Mouse (Mus musculus) MEL (cell line): ENCODE data around the gene C3. TPM values are rescaled to one million over a fixed set of nuclear protein-coding genes. Genes with fewer than 3 reads are reported as not detected.
A peak's percentile ranks its signal among the peaks of the same experiment; 100 is the strongest.

Experiments used
- DNase-seq: peaks from one replicate; pipeline ENCODE4 v3.0.0; 2011; ENCODE audit warnings: low read depth, low spot score
- H3K27ac ChIP-seq: 2 replicates; pipeline ENCODE4 v1.5.1; 2012; ENCODE audit warnings: low read depth, mild to moderate bottlenecking, control low read depth, low read length, moderate library complexity; ENCODE audit not compliant: control insufficient read depth
- H3K27me3 ChIP-seq, 2 experiments: fragments of 150-350 bp in 1 of 2; sonication (generic) in 1 of 2; 2 replicates each; pipeline ENCODE4 v1.6.1; 2012; ENCODE audit warnings: low read length in 2 of 2, mild to moderate bottlenecking in 2 of 2, improper control_type of control experiment in 1 of 2, moderate library complexity in 1 of 2; ENCODE audit not compliant: insufficient read depth in 2 of 2, control insufficient read depth in 1 of 2
- H3K36me3 ChIP-seq, 2 experiments: 2 replicates each; pipeline ENCODE4 v1.6.1; 2012 to 2014; ENCODE audit warnings: low read length in 2 of 2, improper control_type of control experiment in 1 of 2, inconsistent platforms in 1 of 2, mild to moderate bottlenecking in 1 of 2; ENCODE audit not compliant: insufficient read depth in 2 of 2, control insufficient read depth in 1 of 2
- H3K4me1 ChIP-seq, 2 experiments: fragments of 150-350 bp in 1 of 2; sonication (generic) in 1 of 2; 2 replicates each; pipeline ENCODE4 v1.6.1; 2012; ENCODE audit warnings: low read length in 2 of 2, improper control_type of control experiment in 1 of 2, mild to moderate bottlenecking in 1 of 2; ENCODE audit not compliant: insufficient read depth in 2 of 2, control insufficient read depth in 1 of 2
- H3K4me3 ChIP-seq, 2 experiments: fragments of 150-350 bp in 1 of 2; sonication (generic) in 1 of 2; 2 replicates each; pipeline ENCODE4 v1.5.1; 2012; ENCODE audit warnings: low read depth in 2 of 2, low read length in 2 of 2, mild to moderate bottlenecking in 2 of 2, moderate library complexity in 2 of 2, control low read depth in 1 of 2, improper control_type of control experiment in 1 of 2; ENCODE audit not compliant: control insufficient read depth in 1 of 2, insufficient read depth in 1 of 2
- H3K79me2 ChIP-seq: 2 replicates; pipeline ENCODE4 v1.6.1; 2012; ENCODE audit warnings: mild to moderate bottlenecking, low read length, moderate library complexity; ENCODE audit not compliant: control insufficient read depth, poor library complexity, insufficient read depth
- H3K9ac ChIP-seq: 2 replicates; pipeline ENCODE4 v1.6.1; 2012; ENCODE audit warnings: low read depth, mild to moderate bottlenecking, control low read depth, low read length, moderate library complexity; ENCODE audit not compliant: control insufficient read depth, poor library complexity, severe bottlenecking
- H3K9me3 ChIP-seq: fragments of 150-350 bp; sonication (generic); replicated peaks from 2 replicates; pipeline ENCODE4 v1.6.1; 2012; ENCODE audit warnings: mild to moderate bottlenecking, low read length, improper control_type of control experiment, moderate library complexity; ENCODE audit not compliant: insufficient read depth
- CHD1 ChIP-seq: IDR thresholded peaks from 2 replicates; pipeline ENCODE4 v1.6.1; 2012; ENCODE audit warnings: low read depth, mild to moderate bottlenecking, inconsistent platforms, low read length, improper control_type of control experiment
- EP300 ChIP-seq, 2 experiments: IDR thresholded peaks; 2 replicates each; pipeline ENCODE4 v1.6.1; 2011; ENCODE audit warnings: improper control_type of control experiment in 2 of 2, low read length in 2 of 2, low read depth in 1 of 2, mild to moderate bottlenecking in 1 of 2
- ETS1 ChIP-seq: IDR thresholded peaks from 2 replicates; pipeline ENCODE4 v1.6.1; 2012; ENCODE audit warnings: low read depth, mild to moderate bottlenecking, inconsistent platforms, low read length, improper control_type of control experiment, moderate library complexity
- GABPA ChIP-seq: IDR thresholded peaks from 2 replicates; pipeline ENCODE4 v1.6.1; 2012; ENCODE audit warnings: low read depth, mild to moderate bottlenecking, inconsistent platforms, low read length, improper control_type of control experiment, moderate library complexity
- GATA1 ChIP-seq: IDR thresholded peaks from 2 replicates; pipeline ENCODE4 v1.6.1; 2011; ENCODE audit warnings: low read depth, low read length, improper control_type of control experiment
- MAX ChIP-seq: IDR thresholded peaks from 2 replicates; pipeline ENCODE4 v1.6.1; 2011; ENCODE audit warnings: low read length, improper control_type of control experiment
- MAZ ChIP-seq: IDR thresholded peaks from 2 replicates; pipeline ENCODE4 v1.6.1; 2012; ENCODE audit warnings: low read depth, mild to moderate bottlenecking, inconsistent platforms, low read length, improper control_type of control experiment
- MEF2A ChIP-seq: IDR thresholded peaks from 2 replicates; pipeline ENCODE4 v1.6.1; 2014; ENCODE audit warnings: low read depth, mild to moderate bottlenecking, inconsistent platforms, low read length, improper control_type of control experiment; ENCODE audit not compliant: poor library complexity, insufficient replicate concordance, severe bottlenecking; ENCODE audit errors: extremely low read depth
- MXI1 ChIP-seq: IDR thresholded peaks from 2 replicates; pipeline ENCODE4 v1.6.1; 2011; ENCODE audit warnings: mild to moderate bottlenecking, low read depth, low read length, improper control_type of control experiment
- MYC ChIP-seq: IDR thresholded peaks from 2 replicates; pipeline ENCODE4 v1.6.1; 2011; ENCODE audit warnings: low read depth, mild to moderate bottlenecking, low read length, improper control_type of control experiment, moderate library complexity
- NRF1 ChIP-seq: IDR thresholded peaks from 2 replicates; pipeline ENCODE4 v1.6.1; 2014; ENCODE audit warnings: low read depth, mild to moderate bottlenecking, inconsistent platforms, low read length, improper control_type of control experiment, moderate library complexity; ENCODE audit not compliant: poor library complexity, insufficient read depth, severe bottlenecking
- RAD21 ChIP-seq: IDR thresholded peaks from 2 replicates; pipeline ENCODE4 v1.6.1; 2011; ENCODE audit warnings: mild to moderate bottlenecking, low read depth, low read length, improper control_type of control experiment
- RCOR1 ChIP-seq: IDR thresholded peaks from 2 replicates; pipeline ENCODE4 v1.6.1; 2012; ENCODE audit warnings: low read depth, mild to moderate bottlenecking, inconsistent platforms, low read length, improper control_type of control experiment
- TAL1 ChIP-seq: IDR thresholded peaks from 2 replicates; pipeline ENCODE4 v1.6.1; 2012; ENCODE audit warnings: mild to moderate bottlenecking, inconsistent platforms, low read length, moderate library complexity, mixed read lengths
- TBP ChIP-seq: IDR thresholded peaks from 2 replicates; pipeline ENCODE4 v1.8.0; 2011; ENCODE audit warnings: low read depth, low read length, improper control_type of control experiment
- TCF12 ChIP-seq: IDR thresholded peaks from 2 replicates; pipeline ENCODE4 v1.6.1; 2014; ENCODE audit warnings: low read depth, mild to moderate bottlenecking, inconsistent platforms, low read length, improper control_type of control experiment, moderate library complexity
- USF2 ChIP-seq, 2 experiments: IDR thresholded peaks; 2 replicates each; pipeline ENCODE4 v1.6.1; 2011 to 2012; ENCODE audit warnings: improper control_type of control experiment in 2 of 2, low read length in 2 of 2, borderline replicate concordance in 1 of 2, inconsistent platforms in 1 of 2, low read depth in 1 of 2, mild to moderate bottlenecking in 1 of 2; ENCODE audit not compliant: insufficient read depth in 1 of 2
- ZNF384 ChIP-seq: IDR thresholded peaks from 2 replicates; pipeline ENCODE4 v1.6.1; 2012; ENCODE audit warnings: low read depth, mild to moderate bottlenecking, inconsistent platforms, low read length, improper control_type of control experiment
- polyA plus RNA-seq, 2 experiments: library from polyadenylated mRNA; stranded (reverse) in 1 of 2; unstranded in 1 of 2; fragments of >175 nt in 1 of 2; fragments of >200 nt in 1 of 2; gene quantifications; 2 replicates each; pipeline versions ENCODE4 v1.2.1 to v1.2.4; 2012; ENCODE audit warnings: low replicate concordance in 2 of 2, low read depth in 1 of 2; ENCODE audit not compliant: insufficient read length in 2 of 2, insufficient read depth in 1 of 2, missing spikeins in 1 of 2
- total RNA-seq: library from RNA; depleted of rRNA; stranded (reverse); fragments of 300-350 nt; gene quantifications from 2 replicates; pipeline ENCODE4 v1.2.3, GENCODE M21; 2012

The C3 gene
- total and polyA plus RNA-seq, 3 experiments, result 0.35 to 3.2 TPM; not detected in 1

DNA sequence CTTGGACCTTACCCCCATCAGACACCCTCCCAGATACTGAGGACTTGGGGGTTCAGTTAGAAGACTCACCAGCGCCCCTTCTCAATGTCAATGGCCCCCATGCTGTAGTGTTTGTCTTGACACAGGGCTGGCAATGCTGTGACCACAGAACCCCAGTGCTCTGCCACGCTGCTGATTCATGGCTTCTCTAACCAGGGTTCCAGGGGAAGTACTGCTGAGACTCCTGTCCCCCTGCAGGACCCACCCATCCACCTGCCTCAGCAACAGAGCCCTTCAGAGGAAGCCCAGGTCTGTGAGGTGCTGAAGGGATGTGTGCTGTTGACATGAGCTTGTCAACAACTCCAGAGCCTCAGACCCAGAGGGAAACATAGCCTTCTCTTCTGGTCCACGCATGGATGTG lies 33.2 kb downstream of the C3 start:
- DNase-seq, result no peak
- no peak overlapping the region for H3K27ac ChIP-seq
- H3K4me1 ChIP-seq, result peaks cover 0 to 13% of the 10 kb centered on the region in 2 experiments; a peak in 2 of 4 replicates
- no peak overlapping the region for H3K4me3 ChIP-seq
- no peak for TF ChIP-seq MXI1
- no peak for TF ChIP-seq MEF2A
- no peak for TF ChIP-seq RAD21
- no peak for TF ChIP-seq TAL1
- TF ChIP-seq GATA1, result no peak
- no peak for TF ChIP-seq MAX
- TF ChIP-seq CHD1, result no peak
- no peak for TF ChIP-seq GABPA
- no peaks in the 10 kb centered on the region for H3K79me2 ChIP-seq
- peaks cover 0 to 9% of the 10 kb centered on the region in 2 experiments; a peak in 2 of 4 replicates for H3K36me3 ChIP-seq
- H3K27me3 ChIP-seq, result no peaks in the 10 kb centered on the region
- no peak overlapping the region for H3K9ac ChIP-seq
- no peaks in the 10 kb centered on the region for H3K9me3 ChIP-seq

GRCm38 (mm10) chr17:57194041-57194507 lies 33.9 kb downstream of the C3 start, which contains the start of gene Tnfsf14:
Gene Tnfsf14 (minus strand): TSS chr17:57194177.
- H3K27me3 ChIP-seq, result no peaks in the 10 kb centered on the region
- peaks cover 0 to 15% of the 10 kb centered on the region in 2 experiments; a peak in 2 of 4 replicates for H3K36me3 ChIP-seq
- no peak within 1 kb of the TSS for H3K4me3 ChIP-seq
- TF ChIP-seq NRF1, result no peak
- H3K9me3 ChIP-seq, result no peaks in the 10 kb centered on the region
- H3K79me2 ChIP-seq, result no peaks in the 10 kb centered on the region
- H3K4me1 ChIP-seq, result peaks cover 2 to 17% of the 10 kb centered on the region in 2 experiments
- no peak within 1 kb of the TSS for H3K27ac ChIP-seq
- H3K9ac ChIP-seq, result no peak within 1 kb of the TSS
- no peak for DNase-seq

DNA sequence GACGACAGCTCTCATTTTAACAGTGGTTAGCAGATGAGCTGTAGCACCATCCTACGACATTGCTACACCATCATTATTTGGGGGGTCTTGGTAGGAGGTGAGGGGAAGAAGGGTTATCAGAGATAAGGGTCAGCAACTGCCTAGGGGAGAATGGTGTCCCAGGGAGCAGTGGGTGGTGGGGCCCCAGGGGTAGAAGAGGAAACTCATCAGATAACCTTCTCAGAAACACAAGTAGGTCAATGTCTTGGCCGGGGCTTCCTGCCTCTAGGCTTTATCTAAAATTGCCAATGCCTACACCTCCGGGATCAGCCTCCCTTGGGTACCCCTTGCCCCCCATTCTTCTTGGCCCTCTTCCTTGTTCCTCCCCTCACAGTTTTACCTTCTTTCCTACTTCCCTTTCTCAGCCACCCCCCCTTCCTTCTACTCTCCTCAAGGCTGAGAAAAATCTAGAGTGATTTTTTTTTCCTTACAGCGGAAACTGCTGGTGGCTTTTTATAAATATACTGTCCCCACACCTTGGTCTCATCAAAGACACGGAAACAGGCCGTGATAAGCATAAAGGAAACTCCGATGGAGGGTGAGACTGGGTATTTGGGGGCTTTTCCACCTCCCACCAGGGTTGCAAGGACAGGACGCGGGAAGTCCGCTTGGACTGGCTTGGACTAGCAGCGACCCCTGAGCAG lies 39.3 kb downstream of the C3 start:
- no peaks in the 10 kb centered on the region for H3K79me2 ChIP-seq
- H3K9me3 ChIP-seq, result no peaks in the 10 kb centered on the region
- TF ChIP-seq MYC, result 0 out of 2 replicates have a peak, but pooled peaks have one; percentile 30
- no peak for TF ChIP-seq RCOR1
- peak; percentile 42; the same call in 1 of the 2 replicates for TF ChIP-seq TCF12
- TF ChIP-seq RAD21, result no peak
- TF ChIP-seq MAZ, result 0 out of 2 replicates have a peak, but pooled peaks have one; percentile 15
- TF ChIP-seq TBP, result 0 out of 2 replicates have a peak, but pooled peaks have one; percentile 6
- no peak for TF ChIP-seq MXI1
- TF ChIP-seq ZNF384, result peak; percentile 71
- TF ChIP-seq USF2 (IDR thresholded peaks at IDR 0.05; ENCODE audit: borderline replicate concordance in 1 of 2, insufficient read depth in 1 of 2, low read depth in 1 of 2, low read length in 2 of 2), result no peak
- peak; percentile 77 to 80 for TF ChIP-seq EP300 (IDR thresholded peaks at IDR 0.05; ENCODE audit: low read depth in 1 of 2, low read length in 2 of 2)
- TF ChIP-seq NRF1, result no peak
- TF ChIP-seq ETS1, result 0 out of 2 replicates have a peak, but pooled peaks have one; percentile 46
- peak; percentile 78 for TF ChIP-seq GATA1
- DNase-seq, result peak; percentile 64
- H3K4me3 ChIP-seq, result no peak overlapping the region
- H3K27ac ChIP-seq, result peak overlapping the region; percentile 41
- H3K36me3 ChIP-seq, result peaks cover 0 to 17% of the 10 kb centered on the region in 2 experiments; a peak in 2 of 4 replicates
- H3K4me1 ChIP-seq, result peaks cover 3 to 25% of the 10 kb centered on the region in 2 experiments
- H3K27me3 ChIP-seq, result no peaks in the 10 kb centered on the region
- peak overlapping the region; percentile 21 for H3K9ac ChIP-seq
